Mouse (Mus musculus) stomach, postnatal 0 days (tissue): Measurements from ENCODE around the gene Ubox5. TPM values are rescaled to one million over a fixed set of nuclear protein-coding genes. Genes with fewer than 3 reads are reported as not detected.
"Not testable (repeated sequence)": the region's sequence is repeated elsewhere in the genome, so short reads cannot be mapped to it uniquely, and the experiment has no call there.

ENCODE experiments used
- ATAC-seq: fragments of 200-750 bp; cut with Nextera tagmentation; 2 replicates; pipeline ENCODE4 v1.8.0; 2017; ENCODE audit not compliant: low FRiP score, low TSS enrichment
- DNase-seq: peaks from one replicate; pipeline ENCODE4 v3.0.0-alpha.2; 2016; ENCODE audit warnings: low spot score
- H3K27ac ChIP-seq: fragments of 300-500 bp; sonication (generic); replicated peaks from 2 replicates; pipeline ENCODE4 v1.5.1; 2014; ENCODE audit warnings: mild to moderate bottlenecking, control low read depth
- H3K27me3 ChIP-seq: fragments of 300-500 bp; sonication (generic); 2 replicates; pipeline ENCODE4 v1.6.1; 2014; ENCODE audit warnings: low read length; ENCODE audit not compliant: control insufficient read depth, insufficient read depth
- H3K36me3 ChIP-seq: fragments of 300-500 bp; sonication (generic); 2 replicates; pipeline ENCODE4 v1.6.1; 2014; ENCODE audit warnings: low read length, mixed read lengths; ENCODE audit not compliant: control insufficient read depth, insufficient read depth
- H3K4me1 ChIP-seq: fragments of 300-500 bp; sonication (generic); replicated peaks from 2 replicates; pipeline ENCODE4 v1.6.1; 2014; ENCODE audit warnings: antibody characterized with exemption; ENCODE audit not compliant: control insufficient read depth, insufficient read depth
- H3K4me2 ChIP-seq: fragments of 300-500 bp; sonication (generic); replicated peaks from 2 replicates; pipeline ENCODE4 v1.6.1; 2014; ENCODE audit warnings: low read depth, mild to moderate bottlenecking, control low read depth, moderate library complexity
- H3K4me3 ChIP-seq: fragments of 300-500 bp; sonication (generic); 2 replicates; pipeline ENCODE4 v1.5.1; 2014; ENCODE audit warnings: low read depth, low read length, control low read depth
- H3K9ac ChIP-seq: fragments of 300-500 bp; sonication (generic); 2 replicates; pipeline ENCODE4 v1.6.1; 2014; ENCODE audit warnings: mild to moderate bottlenecking, low read length, control low read depth, mixed read lengths
- H3K9me3 ChIP-seq: fragments of 300-500 bp; sonication (generic); 2 replicates; pipeline ENCODE4 v1.6.1; 2016; ENCODE audit warnings: low read length; ENCODE audit not compliant: control insufficient read depth
- CTCF ChIP-seq: IDR thresholded peaks from 2 replicates; pipeline ENCODE4 v1.5.1; 2016; ENCODE audit warnings: antibody characterized with exemption, low read depth, mild to moderate bottlenecking, moderate library complexity
- EP300 ChIP-seq: optimal IDR thresholded peaks from 2 replicates; pipeline ENCODE3; 2016; ENCODE audit warnings: antibody characterized with exemption
- WGBS: fragments of 180-500 bp; shearing (Covaris S2); extraction: QIAGEN DNeasy Blood & Tissue Kit; methylation state at CpG from one replicate; pipeline ENCODE4 v1.1.7; 2014; 5-methylcytosine and 5-hydroxymethylcytosine counted together
- polyA plus RNA-seq: library from polyadenylated mRNA; unstranded; fragments of >200 nt; fragmentation: Nextera tagmentation; extraction: Ambion mirVana; gene quantifications from 2 replicates; pipeline ENCODE4 v1.2.1, GENCODE M21; 2015

Gene Ubox5
- polyA plus RNA-seq, 1 experiment from 2014 or later: 4.1 TPM

- 15% methylated on average over 11 of the region's 11 CpGs for WGBS
- ATAC-seq: no peak
- DNase-seq: peak; percentile 80
Observed at GRCm38 (mm10) chr2:130578148-130578547, 51.7 kb downstream of the Ubox5 start.

GRCm38 (mm10) chr2:130577632-130578031 is 52.2 kb downstream of the Ubox5 start:
- 5% methylated on average over 12 of the region's 12 CpGs for WGBS
- Histone ChIP-seq H3K27me3 (peaks cover 10% of the 10 kb centered on the region; the same call in 1 of the 2 replicates), H3K4me2 (no peak overlapping the region), H3K4me3 (peak overlapping the region; percentile 2; the same call in 1 of the 2 replicates), H3K9ac (no peak overlapping the region), H3K4me1 (no peaks in the 10 kb centered on the region; the same call in 1 of the 2 replicates), H3K36me3 (no peaks in the 10 kb centered on the region), H3K9me3 (no peaks in the 10 kb centered on the region), H3K27ac (no peak overlapping the region)
- TF ChIP-seq CTCF (no peak), EP300 (no peak)
- DNase-seq: peak; percentile 60
- peak; percentile 47 for ATAC-seq

More at GRCm38 (mm10) chr2:130578148-130578547, 51.7 kb downstream of the Ubox5 start:
- H3K36me3 ChIP-seq: no peaks in the 10 kb centered on the region
- H3K4me1 ChIP-seq: no peaks in the 10 kb centered on the region; the same call in 1 of the 2 replicates
- no peak overlapping the region for H3K9ac ChIP-seq
- H3K9me3 ChIP-seq: no peaks in the 10 kb centered on the region
- H3K27ac ChIP-seq: no peak overlapping the region
- no peak overlapping the region for H3K4me2 ChIP-seq
- TF ChIP-seq CTCF: peak; percentile 76
- TF ChIP-seq EP300: no peak
- peaks cover 10% of the 10 kb centered on the region; the same call in 1 of the 2 replicates for H3K27me3 ChIP-seq
- no peak overlapping the region for H3K4me3 ChIP-seq

GRCm38 (mm10) chr2:130577021-130577420 is 52.8 kb downstream of the Ubox5 start:
- TF ChIP-seq CTCF (no peak), EP300 (no peak)
- H3K27me3 ChIP-seq: peaks cover 8% of the 10 kb centered on the region; the same call in 1 of the 2 replicates
- no peak overlapping the region for H3K27ac ChIP-seq
- WGBS: 10% methylated on average over 9 of the region's 9 CpGs
- H3K4me3 ChIP-seq: peak overlapping the region; percentile 26; the same call in 1 of the 2 replicates
- ATAC-seq (no peak), DNase-seq (no peak)
- peak overlapping the region; percentile 47 for H3K4me2 ChIP-seq
- no peaks in the 10 kb centered on the region for H3K36me3 ChIP-seq
- no peaks in the 10 kb centered on the region; the same call in 1 of the 2 replicates for H3K4me1 ChIP-seq
- no peak overlapping the region for H3K9ac ChIP-seq
- H3K9me3 ChIP-seq: no peaks in the 10 kb centered on the region

- H3K9ac ChIP-seq: peak overlapping the region; percentile 38
- 3% methylated on average over 26 of the region's 32 CpGs for WGBS
Observed at GRCm38 (mm10) chr2:130576564-130576963, 53.3 kb downstream of the Ubox5 start.

GRCm38 (mm10) chr2:130575873-130576272 is 54.0 kb downstream of the Ubox5 start, which contains the start of gene Oxt:
TSS of gene Oxt (plus strand) at chr2:130576173.
- 60% methylated on average over 9 of the region's 9 CpGs for WGBS
- Histone ChIP-seq H3K4me1 (no peaks in the 10 kb centered on the region; the same call in 1 of the 2 replicates), H3K9ac (peak within 1 kb of the TSS; percentile 38), H3K27ac (no peak within 1 kb of the TSS), H3K9me3 (no peaks in the 10 kb centered on the region), H3K4me2 (peak within 1 kb of the TSS; percentile 47), H3K36me3 (no peaks in the 10 kb centered on the region), H3K27me3 (peaks cover 8% of the 10 kb centered on the region; the same call in 1 of the 2 replicates), H3K4me3 (peak within 1 kb of the TSS; percentile 26)
- DNase-seq (no peak), ATAC-seq (no peak)
- TF ChIP-seq CTCF: no peak
- no peak for TF ChIP-seq EP300

More at GRCm38 (mm10) chr2:130576564-130576963, 53.3 kb downstream of the Ubox5 start:
- ATAC-seq: 0 out of 2 replicates have a peak, but pooled peaks have one; percentile 8
- peak; percentile 46 for DNase-seq
- not testable (repeated sequence) for H3K36me3 ChIP-seq, H3K27ac ChIP-seq, H3K9me3 ChIP-seq, H3K4me1 ChIP-seq, H3K27me3 ChIP-seq
- peak overlapping the region; percentile 26 for H3K4me3 ChIP-seq
- H3K4me2 ChIP-seq: peak overlapping the region; percentile 47

- H3K4me1 ChIP-seq: no peaks in the 10 kb centered on the region
- DNase-seq (no peak), ATAC-seq (no peak)
- no peak overlapping the region for H3K4me2 ChIP-seq
- no peaks in the 10 kb centered on the region for H3K9me3 ChIP-seq
- no peak overlapping the region for H3K4me3 ChIP-seq
- TF ChIP-seq CTCF: 0 out of 2 replicates have a peak, but pooled peaks have one; percentile 25
- TF ChIP-seq EP300: no peak
- H3K27me3 ChIP-seq: peaks cover 8% of the 10 kb centered on the region; the same call in 1 of the 2 replicates
- WGBS: 82% methylated on average over 5 of the region's 5 CpGs
- no peak overlapping the region for H3K9ac ChIP-seq
- H3K27ac ChIP-seq: no peak overlapping the region
- no peaks in the 10 kb centered on the region for H3K36me3 ChIP-seq
Observed at GRCm38 (mm10) chr2:130574960-130575359, 54.9 kb downstream of the Ubox5 start.
